Mouse (Mus musculus) neural tube, embryonic 11.5 days (tissue): ENCODE measurements around the gene Elmod2. TPM values are rescaled to one million over a fixed set of nuclear protein-coding genes. Genes with fewer than 3 reads are reported as not detected.

ENCODE experiments used
- ATAC-seq: fragments of 200-750 bp; cut with Nextera tagmentation; 2 replicates; pipeline ENCODE4 v1.8.0; 2017; ENCODE audit warnings: moderate number of reproducible peaks, mild to moderate bottlenecking, moderate TSS enrichment, moderate library complexity; ENCODE audit not compliant: insufficient read depth, low FRiP score, low TSS enrichment
- DNase-seq: peaks from one replicate; pipeline ENCODE4 v3.0.0-alpha.2; 2015; ENCODE audit warnings: low spot score
- H3K27ac ChIP-seq: fragments of 300-500 bp; sonication (generic); 2 replicates; pipeline ENCODE4 v1.5.1; 2014; ENCODE audit warnings: low read depth, mild to moderate bottlenecking, low read length
- H3K27me3 ChIP-seq: fragments of 300-500 bp; sonication (generic); 2 replicates; pipeline ENCODE4 v1.6.1; 2014; ENCODE audit warnings: mild to moderate bottlenecking, low read length, mixed read lengths; ENCODE audit not compliant: control insufficient read depth, insufficient read depth
- H3K36me3 ChIP-seq: fragments of 300-500 bp; sonication (generic); 2 replicates; pipeline ENCODE4 v1.6.1; 2014; ENCODE audit warnings: mild to moderate bottlenecking, low read length, moderate library complexity, mixed read lengths; ENCODE audit not compliant: control insufficient read depth, insufficient read depth
- H3K4me1 ChIP-seq: fragments of 300-500 bp; sonication (generic); 2 replicates; pipeline ENCODE4 v1.6.1; 2014; ENCODE audit warnings: low read length, mixed read lengths; ENCODE audit not compliant: control insufficient read depth, insufficient read depth
- H3K4me2 ChIP-seq: fragments of 300-500 bp; sonication (generic); 2 replicates; pipeline ENCODE4 v1.6.1; 2014; ENCODE audit warnings: low read depth, mild to moderate bottlenecking, moderate library complexity
- H3K4me3 ChIP-seq: fragments of 300-500 bp; sonication (generic); 2 replicates; pipeline ENCODE4 v1.5.1; 2014; ENCODE audit warnings: low read depth, low read length
- H3K9ac ChIP-seq: fragments of 300-500 bp; sonication (generic); 2 replicates; pipeline ENCODE4 v1.6.1; 2014; ENCODE audit warnings: mild to moderate bottlenecking, low read length
- H3K9me3 ChIP-seq: fragments of 300-500 bp; sonication (generic); 2 replicates; pipeline ENCODE4 v1.6.1; 2016; ENCODE audit warnings: low read length; ENCODE audit not compliant: control insufficient read depth
- WGBS: fragments of 180-500 bp; shearing (Covaris S2); extraction: QIAGEN DNeasy Blood & Tissue Kit; methylation state at CpG from one replicate; pipeline ENCODE4 v1.1.7; 2014; 5-methylcytosine and 5-hydroxymethylcytosine counted together
- polyA plus RNA-seq: library from polyadenylated mRNA; unstranded; fragments of >200 nt; fragmentation: Nextera tagmentation; extraction: Ambion mirVana; gene quantifications from 2 replicates; pipeline ENCODE4 v1.2.1, GENCODE M21; 2014

The Elmod2 gene
- polyA plus RNA-seq, 1 experiment from 2014 or later: 23.5 TPM

DNA sequence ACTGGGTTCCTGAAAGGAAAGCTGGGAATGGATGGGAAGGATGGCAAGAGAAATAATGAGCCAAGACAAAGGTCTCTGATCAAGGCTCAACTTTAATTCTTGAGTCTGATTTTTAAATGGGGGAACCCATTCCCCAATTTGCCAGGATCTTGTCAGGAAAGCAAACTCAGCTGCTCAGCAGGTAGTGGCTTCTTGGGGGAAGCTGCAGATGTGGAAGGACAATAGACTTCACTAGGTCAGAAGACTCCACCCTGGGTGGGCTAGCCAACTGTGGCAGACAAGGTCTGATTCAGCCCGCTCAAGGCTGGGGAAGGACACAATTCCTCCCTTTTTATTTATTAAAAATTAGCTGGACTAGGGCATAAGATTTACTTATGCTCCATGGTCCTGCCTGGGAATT, 27.3 kb downstream of the Elmod2 start:
- ATAC-seq (no peak), DNase-seq (no peak)
- Histone ChIP-seq H3K36me3 (no peaks in the 10 kb centered on the region), H3K4me3 (no peak overlapping the region), H3K9ac (no peak overlapping the region), H3K4me1 (no peaks in the 10 kb centered on the region), H3K27me3 (no peaks in the 10 kb centered on the region), H3K9me3 (no peaks in the 10 kb centered on the region), H3K27ac (no peak overlapping the region), H3K4me2 (no peak overlapping the region)
- 90% methylated on average over 1 of the region's 1 CpGs for WGBS

DNA sequence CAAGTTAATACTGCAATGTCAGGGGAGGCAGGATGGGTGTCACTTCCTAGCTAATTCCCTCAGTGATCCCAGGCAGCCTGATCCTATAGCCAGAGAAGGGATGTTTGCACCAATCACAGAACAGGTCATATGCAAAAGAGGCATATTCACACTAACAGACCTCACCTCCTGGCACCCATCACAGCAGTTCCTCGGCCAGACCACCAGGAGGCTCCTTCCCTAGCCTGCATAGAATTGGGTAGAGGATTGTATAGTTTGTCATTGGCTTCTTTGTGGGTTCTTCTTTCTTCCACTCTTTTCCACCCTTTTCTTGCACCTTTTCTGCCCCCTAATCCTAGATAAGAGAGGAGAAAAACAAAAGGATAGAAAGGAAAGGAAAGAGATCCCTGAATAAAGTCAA, 32.2 kb downstream of the Elmod2 start:
- WGBS: 64% methylated on average over 1 of the region's 1 CpGs
- Histone ChIP-seq H3K27ac (no peak overlapping the region), H3K36me3 (no peaks in the 10 kb centered on the region), H3K4me1 (no peaks in the 10 kb centered on the region), H3K9ac (no peak overlapping the region), H3K27me3 (no peaks in the 10 kb centered on the region), H3K9me3 (no peaks in the 10 kb centered on the region), H3K4me2 (no peak overlapping the region), H3K4me3 (no peak overlapping the region)
- DNase-seq: no peak
- no peak for ATAC-seq

DNA sequence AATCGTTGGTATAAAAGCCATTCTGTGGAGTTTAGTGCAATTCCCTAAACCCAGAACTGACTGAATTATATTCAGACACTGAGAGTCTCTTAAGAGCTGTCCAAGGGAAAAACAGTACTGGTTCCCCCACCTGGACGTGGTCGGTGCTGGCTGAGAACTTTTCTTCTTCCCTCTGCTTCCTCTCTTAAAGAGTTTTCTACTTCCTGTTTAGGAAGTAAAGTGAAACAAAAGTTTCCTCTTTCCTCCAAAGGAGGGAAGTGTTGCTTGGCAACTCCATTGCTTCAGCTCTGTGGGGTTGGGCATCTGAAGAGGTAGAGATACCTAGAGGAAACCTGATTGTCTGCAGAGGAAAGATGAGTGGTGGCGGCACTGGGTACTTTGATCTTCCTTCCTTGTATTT, 34.9 kb downstream of the Elmod2 start:
- WGBS: 79% methylated on average over 4 of the region's 4 CpGs
- no peaks in the 10 kb centered on the region for H3K4me1 ChIP-seq
- DNase-seq: no peak

DNA sequence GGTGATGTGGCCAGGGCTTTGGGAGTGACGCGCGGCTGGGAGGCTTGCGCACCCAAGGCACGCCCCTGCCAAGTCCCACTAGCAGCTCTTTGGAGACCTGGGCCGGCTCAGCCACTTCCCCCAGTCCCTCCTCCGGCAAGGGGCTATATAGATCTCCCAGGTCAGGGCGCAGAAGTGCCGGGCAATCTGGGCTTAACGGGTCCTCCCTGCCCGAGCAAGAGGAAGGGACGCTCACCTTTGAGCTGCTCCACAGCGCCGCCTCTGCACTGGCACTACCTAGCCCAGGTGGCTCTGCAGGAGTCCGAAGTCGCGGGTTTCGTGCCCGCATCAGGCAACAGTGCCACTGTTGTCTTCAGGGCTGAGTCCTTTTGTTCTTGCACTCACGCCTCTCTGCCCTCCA, 42.1 kb downstream of the Elmod2 start, which contains the start of gene Ucp1:
Gene Ucp1 (plus strand): TSS at position 177 of the 400 bp plus-strand sequence.
- H3K9ac ChIP-seq: no peak within 1 kb of the TSS
- peaks cover 3% of the 10 kb centered on the region; the same call in 1 of the 2 replicates for H3K4me1 ChIP-seq
- peak within 1 kb of the TSS; percentile 26; the same call in 1 of the 2 replicates for H3K4me2 ChIP-seq
- ATAC-seq: no peak
- peaks cover 8% of the 10 kb centered on the region; the same call in 1 of the 2 replicates for H3K27me3 ChIP-seq
- no peaks in the 10 kb centered on the region for H3K36me3 ChIP-seq
- DNase-seq: no peak
- no peak within 1 kb of the TSS for H3K4me3 ChIP-seq
- H3K27ac ChIP-seq: no peak within 1 kb of the TSS
- H3K9me3 ChIP-seq: no peaks in the 10 kb centered on the region
- 7% methylated on average over 20 of the region's 20 CpGs for WGBS

More for the DNA sequence above, 34.9 kb downstream of the Elmod2 start:
- no peak overlapping the region for H3K9ac ChIP-seq
- no peak for ATAC-seq
- no peaks in the 10 kb centered on the region for H3K9me3 ChIP-seq
- H3K27me3 ChIP-seq: no peaks in the 10 kb centered on the region
- H3K4me2 ChIP-seq: no peak overlapping the region
- H3K36me3 ChIP-seq: no peaks in the 10 kb centered on the region
- H3K4me3 ChIP-seq: no peak overlapping the region
- H3K27ac ChIP-seq: no peak overlapping the region

DNA sequence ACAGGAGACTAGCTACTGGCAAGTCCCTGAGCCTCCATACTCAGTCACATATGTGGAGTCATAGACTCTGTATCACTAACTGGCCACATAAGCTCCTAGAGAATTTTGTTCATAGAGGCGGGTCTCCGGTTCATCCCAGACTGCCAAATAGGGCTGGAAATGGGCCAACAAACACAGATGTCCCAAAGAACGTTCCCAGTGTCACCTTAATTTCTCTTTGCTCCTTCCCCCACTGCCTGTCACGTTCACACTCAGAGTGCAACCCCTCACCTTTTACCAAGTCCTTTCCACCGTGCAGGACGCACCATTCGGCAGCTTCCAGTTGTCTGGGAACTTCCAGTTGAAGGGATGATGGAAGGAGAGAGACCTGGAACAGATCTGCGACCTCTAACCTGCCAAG, 46.9 kb downstream of the Elmod2 start:
- no peak overlapping the region for H3K4me2 ChIP-seq
- no peaks in the 10 kb centered on the region for H3K36me3 ChIP-seq
- no peak overlapping the region for H3K4me3 ChIP-seq
- ATAC-seq (no peak), DNase-seq (no peak)
- H3K9me3 ChIP-seq: no peaks in the 10 kb centered on the region
- WGBS: 85% methylated on average over 8 of the region's 8 CpGs
- peaks cover 3% of the 10 kb centered on the region; the same call in 1 of the 2 replicates for H3K4me1 ChIP-seq
- H3K27me3 ChIP-seq: peaks cover 6% of the 10 kb centered on the region; the same call in 1 of the 2 replicates
- no peak overlapping the region for H3K9ac ChIP-seq
- H3K27ac ChIP-seq: no peak overlapping the region

DNA sequence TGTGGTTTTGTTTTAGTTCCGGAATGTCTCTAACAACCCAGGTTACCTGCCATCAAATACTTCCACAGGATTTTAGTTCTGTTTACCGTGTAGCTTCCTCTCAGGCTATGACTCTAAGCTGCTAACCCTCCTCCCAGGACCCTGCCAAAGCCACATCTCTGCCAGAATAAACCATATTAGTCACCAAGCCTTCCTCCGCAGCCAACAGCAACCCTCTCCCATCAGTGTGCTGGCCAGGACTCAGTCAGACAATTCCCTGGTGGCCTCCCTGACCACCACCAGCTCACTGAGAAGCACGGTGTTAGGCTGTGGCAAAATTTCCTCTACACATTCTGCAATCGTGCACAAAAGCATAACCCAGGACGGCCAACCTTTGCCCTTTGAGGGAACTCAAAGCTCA, 53.9 kb downstream of the Elmod2 start:
- no peaks in the 10 kb centered on the region for H3K36me3 ChIP-seq

DNA sequence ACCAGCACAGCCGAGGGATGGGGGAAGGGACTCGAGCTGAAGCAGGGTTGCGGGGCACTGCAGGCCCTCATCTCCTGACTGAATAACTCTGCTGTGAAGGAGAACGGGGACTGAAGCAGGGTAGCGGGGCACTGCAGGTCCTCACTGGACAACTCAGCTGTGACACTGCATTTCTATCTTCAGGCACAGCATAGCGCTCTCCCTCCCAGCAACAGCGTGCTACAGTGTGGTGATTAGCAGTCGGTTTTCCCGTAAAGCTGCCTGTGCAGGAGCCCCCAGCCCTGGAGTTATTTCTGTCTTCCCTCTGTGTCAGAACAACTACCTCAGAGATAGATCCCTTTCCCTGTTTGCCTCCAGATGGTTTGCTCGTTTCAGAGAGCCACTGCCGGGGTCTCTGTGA, 57.8 kb downstream of the Elmod2 start:
- ATAC-seq: no peak
- no peak overlapping the region for H3K4me2 ChIP-seq
- H3K27ac ChIP-seq: no peak overlapping the region
- 59% methylated on average over 11 of the region's 11 CpGs for WGBS
- no peaks in the 10 kb centered on the region for H3K4me1 ChIP-seq
- peaks cover 3% of the 10 kb centered on the region; the same call in 1 of the 2 replicates for H3K36me3 ChIP-seq
- no peaks in the 10 kb centered on the region for H3K9me3 ChIP-seq
- no peaks in the 10 kb centered on the region for H3K27me3 ChIP-seq
- H3K4me3 ChIP-seq: no peak overlapping the region
- no peak overlapping the region for H3K9ac ChIP-seq
- no peak for DNase-seq

More for the DNA sequence above, 53.9 kb downstream of the Elmod2 start:
- Histone ChIP-seq H3K9me3 (no peaks in the 10 kb centered on the region), H3K9ac (no peak overlapping the region), H3K4me1 (no peaks in the 10 kb centered on the region), H3K4me2 (no peak overlapping the region), H3K4me3 (no peak overlapping the region), H3K27me3 (no peaks in the 10 kb centered on the region), H3K27ac (no peak overlapping the region)
- ATAC-seq (no peak), DNase-seq (no peak)
- WGBS: 86% methylated on average over 6 of the region's 6 CpGs

DNA sequence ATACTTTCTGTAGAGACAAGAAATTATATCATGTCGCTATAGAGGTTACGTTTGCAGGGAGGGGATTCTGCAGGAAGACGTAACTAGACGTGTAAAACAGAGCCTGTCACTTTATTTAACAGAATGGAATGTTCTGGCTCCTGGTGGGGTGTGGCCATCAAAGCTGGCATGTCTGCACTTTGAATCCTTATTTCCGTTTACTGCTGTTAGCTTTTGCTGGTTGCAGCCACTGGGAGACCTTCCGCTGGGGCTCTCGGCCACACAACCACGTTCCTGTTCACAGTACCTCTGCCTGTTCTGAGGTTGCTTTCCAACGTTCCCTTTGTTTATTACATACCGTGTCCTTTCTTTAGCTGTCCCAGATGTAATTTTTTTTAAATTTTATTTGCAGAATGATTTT, 59.8 kb downstream of the Elmod2 start:
- Histone ChIP-seq H3K9ac (no peak overlapping the region), H3K4me1 (no peaks in the 10 kb centered on the region), H3K9me3 (no peaks in the 10 kb centered on the region), H3K4me2 (no peak overlapping the region), H3K27me3 (no peaks in the 10 kb centered on the region), H3K4me3 (no peak overlapping the region), H3K27ac (no peak overlapping the region), H3K36me3 (peaks cover 3% of the 10 kb centered on the region; the same call in 1 of the 2 replicates)
- ATAC-seq: no peak
- 82% methylated on average over 10 of the region's 10 CpGs for WGBS
- no peak for DNase-seq

DNA sequence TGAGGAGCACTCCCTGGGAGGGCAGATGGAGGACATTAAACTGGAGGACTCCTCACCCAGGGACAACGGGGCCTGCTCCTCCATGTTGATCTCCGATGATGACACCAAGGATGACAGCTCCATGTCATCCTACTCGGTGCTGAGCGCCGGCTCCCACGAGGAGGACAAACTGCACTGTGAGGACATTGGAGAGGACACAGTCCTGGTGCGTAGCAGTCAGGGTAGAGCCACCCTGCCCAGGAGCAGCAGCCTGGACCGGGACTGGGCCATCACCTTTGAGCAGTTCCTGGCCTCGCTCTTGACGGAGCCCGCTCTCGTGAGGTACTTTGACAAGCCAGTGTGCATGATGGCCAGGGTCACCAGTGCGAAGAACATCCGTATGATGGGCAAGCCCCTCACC, 61.1 kb downstream of the Elmod2 start:
- H3K9me3 ChIP-seq: no peaks in the 10 kb centered on the region
- H3K36me3 ChIP-seq: peaks cover 3% of the 10 kb centered on the region; the same call in 1 of the 2 replicates
- no peak overlapping the region for H3K27ac ChIP-seq
- WGBS: 94% methylated on average over 14 of the region's 14 CpGs
- H3K9ac ChIP-seq: no peak overlapping the region
- ATAC-seq: no peak
- H3K4me3 ChIP-seq: no peak overlapping the region
- no peaks in the 10 kb centered on the region for H3K4me1 ChIP-seq
- no peaks in the 10 kb centered on the region for H3K27me3 ChIP-seq
- DNase-seq: no peak
- no peak overlapping the region for H3K4me2 ChIP-seq
